Comparison of ENCODE assay signal across 8 mouse cellular contexts in genomic region chr5:130448491-130448890, GRCm38 (mm10).
DNase-seq lines count a peak whose midpoint lies in the region; ATAC-seq lines count a peak whose summit lies in the region.

No protein-coding gene starts in this region.

- peak overlapping the region; percentile 97 for H3K4me2 ChIP-seq in embryonic facial prominence, embryonic 11.5 days (ENCODE audit: low read depth, low read length)
- peak overlapping the region; percentile 78 for H3K4me2 ChIP-seq in intestine, embryonic 15.5 days (replicated peaks)
- peak overlapping the region; percentile 98 for H3K4me2 ChIP-seq in midbrain, embryonic 13.5 days (replicated peaks)

- ATAC-seq in embryonic facial prominence, embryonic 11.5 days (replicated peaks; ENCODE audit: insufficient number of reproducible peaks, low FRiP score, low TSS enrichment, low read depth) = 0 out of 2 replicates have a peak, but pooled peaks have one; percentile 19
- ATAC-seq in intestine, embryonic 15.5 days = no peak
- peak; percentile 55 for ATAC-seq in midbrain, embryonic 13.5 days
- ATAC-seq in monocyte, adult 5-6 weeks (replicated peaks; ENCODE audit: insufficient number of reproducible peaks, low FRiP score, low TSS enrichment, poor library complexity, severe bottlenecking) = no peak

- H3K4me1 ChIP-seq in embryonic facial prominence, embryonic 11.5 days (ENCODE audit: control insufficient read depth, insufficient read depth, low read length) = no peaks in the 10 kb centered on the region
- peaks cover 11% of the 10 kb centered on the region; the same call in 1 of the 2 replicates for H3K4me1 ChIP-seq in intestine, embryonic 15.5 days (replicated peaks)
- peaks cover 18% of the 10 kb centered on the region for H3K4me1 ChIP-seq in midbrain, embryonic 13.5 days (replicated peaks)

- DNase-seq in kidney, postnatal 4 days = peak; percentile 22 to 29
- no peak for DNase-seq in kidney, postnatal 14 days
- peak; percentile 58 for DNase-seq in embryonic facial prominence, embryonic 11.5 days (ENCODE audit: low spot score)
- DNase-seq in urinary bladder, postnatal 14 days (ENCODE audit: low spot score) = no peak
- DNase-seq in cerebellum, adult 9-11 months = no peak

- H3K27me3 ChIP-seq in embryonic facial prominence, embryonic 11.5 days (ENCODE audit: control insufficient read depth, insufficient read depth, low read length) = peaks cover 30% of the 10 kb centered on the region
- H3K27me3 ChIP-seq in intestine, embryonic 15.5 days (replicated peaks) = peaks cover 51% of the 10 kb centered on the region
- H3K27me3 ChIP-seq in midbrain, embryonic 13.5 days = peaks cover 56% of the 10 kb centered on the region

- 1% methylated on average over 18 of the region's 20 CpGs for WGBS in embryonic facial prominence, embryonic 11.5 days
- WGBS in intestine, embryonic 15.5 days = under 1% methylated on average over 20 of the region's 20 CpGs
- WGBS in midbrain, embryonic 13.5 days = under 1% methylated on average over 20 of the region's 20 CpGs

- peak overlapping the region; percentile 51 for H3K9ac ChIP-seq in embryonic facial prominence, embryonic 11.5 days (replicated peaks; ENCODE audit: low read length)
- H3K9ac ChIP-seq in intestine, embryonic 15.5 days = 0 out of 2 replicates have a peak overlapping the region, but pooled peaks have one; percentile 26
- peak overlapping the region; percentile 72 for H3K9ac ChIP-seq in midbrain, embryonic 13.5 days (replicated peaks)

- peak overlapping the region; percentile 38 for H3K4me3 ChIP-seq in embryonic facial prominence, embryonic 11.5 days (ENCODE audit: low read depth, low read length)
- H3K4me3 ChIP-seq in intestine, embryonic 15.5 days (replicated peaks) = peak overlapping the region; percentile 37
- peak overlapping the region; percentile 59 for H3K4me3 ChIP-seq in midbrain, embryonic 13.5 days (replicated peaks)

- no peaks in the 10 kb centered on the region for H3K9me3 ChIP-seq in embryonic facial prominence, embryonic 11.5 days (replicated peaks; ENCODE audit: control insufficient read depth, low read length)
- H3K9me3 ChIP-seq in intestine, embryonic 15.5 days = no peaks in the 10 kb centered on the region
- H3K9me3 ChIP-seq in midbrain, embryonic 13.5 days = no peaks in the 10 kb centered on the region

- H3K27ac ChIP-seq in embryonic facial prominence, embryonic 11.5 days (replicated peaks; ENCODE audit: low read depth, low read length) = no peak overlapping the region
- H3K27ac ChIP-seq in intestine, embryonic 15.5 days = no peak overlapping the region
- H3K27ac ChIP-seq in midbrain, embryonic 13.5 days = no peak overlapping the region

- no peaks in the 10 kb centered on the region for H3K36me3 ChIP-seq in embryonic facial prominence, embryonic 11.5 days (replicated peaks; ENCODE audit: control insufficient read depth, insufficient read depth, low read depth, low read length)
- H3K36me3 ChIP-seq in intestine, embryonic 15.5 days = no peaks in the 10 kb centered on the region
- H3K36me3 ChIP-seq in midbrain, embryonic 13.5 days = no peaks in the 10 kb centered on the region

Comparison
In these comparisons a context has a peak if more than half of its experiments do, and no peak if none do; other contexts are left out.
1. DNase-seq: peak in kidney, postnatal 4 days (2 of 2) and embryonic facial prominence, embryonic 11.5 days (single experiment); none in kidney, postnatal 14 days (single experiment), urinary bladder, postnatal 14 days (single experiment) and cerebellum, adult 9-11 months (single experiment).
2. ATAC-seq: peak in embryonic facial prominence, embryonic 11.5 days (single experiment) and midbrain, embryonic 13.5 days (single experiment); none in intestine, embryonic 15.5 days (single experiment) and monocyte, adult 5-6 weeks (single experiment).
3. Peak in every context shown above with its lines, with median percentiles within 50 percentile points of each other: H3K4me2 ChIP-seq, H3K4me3 ChIP-seq and H3K9ac ChIP-seq.